Mouse (Mus musculus) ES-E14 (cell line): ENCODE data around the gene Rsbn1.

Experiments used
- CHD2 ChIP-seq: IDR thresholded peaks from 2 replicates; pipeline ENCODE4 v1.6.1; 2014; ENCODE audit warnings: mild to moderate bottlenecking, low read depth, low read length, inconsistent platforms
- HCFC1 ChIP-seq: IDR thresholded peaks from 2 replicates; pipeline ENCODE4 v1.6.1; 2012; ENCODE audit warnings: low read length, inconsistent platforms, borderline replicate concordance; ENCODE audit not compliant: insufficient read depth
- MAFK ChIP-seq: IDR thresholded peaks from 2 replicates; pipeline ENCODE4 v1.6.1; 2014; ENCODE audit warnings: mild to moderate bottlenecking, low read depth, low read length, inconsistent platforms; ENCODE audit not compliant: insufficient read depth
- ZC3H11A ChIP-seq: IDR thresholded peaks from 2 replicates; pipeline ENCODE4 v1.6.1; 2012; ENCODE audit warnings: low read depth, mild to moderate bottlenecking, inconsistent platforms, low read length, borderline replicate concordance
- ZNF384 ChIP-seq: IDR thresholded peaks from 2 replicates; pipeline ENCODE4 v1.6.1; 2012; ENCODE audit warnings: low read depth, low read length, inconsistent platforms

- TF ChIP-seq MAFK (no peak), CHD2 (no peak), ZC3H11A (no peak), HCFC1 (no peak), ZNF384 (no peak)
Measured at GRCm38 (mm10) chr3:103989352-103989751, 75.4 kb downstream of the Rsbn1 start.
